Mouse (Mus musculus) heart, embryonic 13.5 days (tissue): ENCODE data around the gene Slk. TPM values are rescaled to one million over a fixed set of nuclear protein-coding genes. Genes with fewer than 3 reads are reported as not detected.

Experiments
- ATAC-seq: fragments of 200-750 bp; cut with Nextera tagmentation; 2 replicates; pipeline ENCODE4 v1.8.0; 2017; ENCODE audit warnings: moderate TSS enrichment; ENCODE audit not compliant: insufficient number of reproducible peaks, low FRiP score, low TSS enrichment; ENCODE audit errors: extremely low read depth
- H3K27ac ChIP-seq: fragments of 300-500 bp; sonication (generic); replicated peaks from 2 replicates; pipeline ENCODE4 v1.5.1; 2015; ENCODE audit warnings: moderate library complexity, mild to moderate bottlenecking, inconsistent platforms
- H3K27me3 ChIP-seq: fragments of 300-500 bp; sonication (generic); replicated peaks from 2 replicates; pipeline ENCODE4 v1.6.1; 2015; ENCODE audit warnings: mild to moderate bottlenecking, inconsistent platforms
- H3K36me3 ChIP-seq: fragments of 300-500 bp; sonication (generic); 2 replicates; pipeline ENCODE4 v1.6.1; 2015; ENCODE audit warnings: mild to moderate bottlenecking, inconsistent platforms
- H3K4me1 ChIP-seq: fragments of 300-500 bp; sonication (generic); 2 replicates; pipeline ENCODE4 v1.6.1; 2015; ENCODE audit warnings: inconsistent platforms
- H3K4me2 ChIP-seq: fragments of 300-500 bp; sonication (generic); 2 replicates; pipeline ENCODE4 v1.6.1; 2015; ENCODE audit warnings: inconsistent platforms, mild to moderate bottlenecking, moderate library complexity
- H3K4me3 ChIP-seq: fragments of 300-500 bp; sonication (generic); 2 replicates; pipeline ENCODE4 v1.5.1; 2015; ENCODE audit warnings: moderate library complexity, mild to moderate bottlenecking, inconsistent platforms
- H3K9ac ChIP-seq: fragments of 300-500 bp; sonication (generic); 2 replicates; pipeline ENCODE4 v1.6.1; 2015; ENCODE audit warnings: inconsistent platforms, mild to moderate bottlenecking, moderate library complexity
- H3K9me3 ChIP-seq: fragments of 300-500 bp; sonication (generic); 2 replicates; pipeline ENCODE4 v1.6.1; 2016; ENCODE audit warnings: inconsistent platforms
- WGBS: fragments of 180-500 bp; shearing (Covaris S2); methylation state at CpG from one replicate; pipeline ENCODE4 v1.1.7; 2015; ENCODE audit warnings: mixed read lengths; 5-methylcytosine and 5-hydroxymethylcytosine counted together
- polyA plus RNA-seq: library from polyadenylated mRNA; unstranded; fragments of >200 nt; fragmentation: Nextera tagmentation; extraction: Ambion mirVana; gene quantifications from 2 replicates; pipeline ENCODE4 v1.2.1, GENCODE M21; 2015

The Slk gene
- polyA plus RNA-seq, 1 experiment from 2014 or later, result 8.0 TPM

- WGBS, result 80% methylated on average over 11 of the region's 11 CpGs
- peaks cover 4% of the 10 kb centered on the region; the same call in 1 of the 2 replicates for H3K4me1 ChIP-seq
Measured at GRCm38 (mm10) chr19:47548432-47549076, 30.9 kb upstream of the Slk start.

GRCm38 (mm10) chr19:47549174-47549573 lies 30.3 kb upstream of the Slk start:
- WGBS, result 69% methylated on average over 9 of the region's 9 CpGs

More at GRCm38 (mm10) chr19:47548432-47549076, 30.9 kb upstream of the Slk start:
- Histone ChIP-seq H3K27me3 (no peaks in the 10 kb centered on the region), H3K36me3 (no peaks in the 10 kb centered on the region), H3K4me3 (no peak overlapping the region), H3K9me3 (no peaks in the 10 kb centered on the region), H3K4me2 (no peak overlapping the region), H3K27ac (no peak overlapping the region), H3K9ac (no peak overlapping the region)
- ATAC-seq, result no peak

GRCm38 (mm10) chr19:47549584-47549983 lies 29.9 kb upstream of the Slk start:
- Histone ChIP-seq H3K27ac (no peak overlapping the region), H3K4me1 (no peaks in the 10 kb centered on the region), H3K27me3 (no peaks in the 10 kb centered on the region), H3K4me3 (no peak overlapping the region), H3K36me3 (no peaks in the 10 kb centered on the region), H3K9ac (no peak overlapping the region), H3K4me2 (no peak overlapping the region), H3K9me3 (no peaks in the 10 kb centered on the region)
- no peak for ATAC-seq
- 80% methylated on average over 4 of the region's 4 CpGs for WGBS

More at GRCm38 (mm10) chr19:47549174-47549573, 30.3 kb upstream of the Slk start:
- Histone ChIP-seq H3K27me3 (no peaks in the 10 kb centered on the region), H3K4me1 (0 out of 2 replicates have a peak, but pooled peaks cover under 1% of the 10 kb centered on the region), H3K27ac (no peak overlapping the region), H3K4me2 (no peak overlapping the region), H3K9ac (no peak overlapping the region), H3K9me3 (no peaks in the 10 kb centered on the region), H3K4me3 (no peak overlapping the region), H3K36me3 (no peaks in the 10 kb centered on the region)
- ATAC-seq, result no peak

GRCm38 (mm10) chr19:47559145-47559544 lies 20.3 kb upstream of the Slk start:
- Histone ChIP-seq H3K9ac (no peak overlapping the region), H3K4me1 (peaks cover 38% of the 10 kb centered on the region), H3K4me3 (no peak overlapping the region), H3K27ac (0 out of 2 replicates have a peak overlapping the region, but pooled peaks have one; percentile 5), H3K27me3 (no peaks in the 10 kb centered on the region), H3K4me2 (no peak overlapping the region), H3K36me3 (no peaks in the 10 kb centered on the region), H3K9me3 (no peaks in the 10 kb centered on the region)
- WGBS, result 76% methylated on average over 5 of the region's 5 CpGs
- no peak for ATAC-seq

GRCm38 (mm10) chr19:47559751-47560512 lies 19.5 kb upstream of the Slk start:
- Histone ChIP-seq H3K4me2 (no peak overlapping the region), H3K9ac (no peak overlapping the region), H3K9me3 (no peaks in the 10 kb centered on the region), H3K27me3 (no peaks in the 10 kb centered on the region), H3K36me3 (no peaks in the 10 kb centered on the region), H3K4me3 (no peak overlapping the region), H3K4me1 (peaks cover 38% of the 10 kb centered on the region), H3K27ac (peak overlapping the region; percentile 5)
- WGBS, result 49% methylated on average over 14 of the region's 14 CpGs
- no peak for ATAC-seq

- no peaks in the 10 kb centered on the region for H3K9me3 ChIP-seq
- H3K27me3 ChIP-seq, result no peaks in the 10 kb centered on the region
- H3K27ac ChIP-seq, result no peak overlapping the region
- WGBS, result 63% methylated on average over 12 of the region's 12 CpGs
- H3K9ac ChIP-seq, result no peak overlapping the region
- H3K4me2 ChIP-seq, result no peak overlapping the region
- peaks cover 38% of the 10 kb centered on the region for H3K4me1 ChIP-seq
- no peak overlapping the region for H3K4me3 ChIP-seq
- no peak for ATAC-seq
- H3K36me3 ChIP-seq, result no peaks in the 10 kb centered on the region
Measured at GRCm38 (mm10) chr19:47560544-47561161, 18.8 kb upstream of the Slk start.

GRCm38 (mm10) chr19:47561996-47562441 lies 17.5 kb upstream of the Slk start:
- Histone ChIP-seq H3K9ac (no peak overlapping the region), H3K4me1 (peaks cover 38% of the 10 kb centered on the region), H3K9me3 (no peaks in the 10 kb centered on the region), H3K4me2 (no peak overlapping the region), H3K36me3 (no peaks in the 10 kb centered on the region), H3K27me3 (no peaks in the 10 kb centered on the region), H3K4me3 (no peak overlapping the region), H3K27ac (peak overlapping the region; percentile 81)
- WGBS, result 33% methylated on average over 5 of the region's 5 CpGs
- no peak for ATAC-seq

GRCm38 (mm10) chr19:47563715-47564114 lies 15.8 kb upstream of the Slk start:
- Histone ChIP-seq H3K9me3 (no peaks in the 10 kb centered on the region), H3K36me3 (no peaks in the 10 kb centered on the region), H3K27ac (no peak overlapping the region), H3K9ac (no peak overlapping the region), H3K4me3 (no peak overlapping the region), H3K4me1 (peaks cover 38% of the 10 kb centered on the region), H3K27me3 (no peaks in the 10 kb centered on the region), H3K4me2 (peak overlapping the region; percentile 4; the same call in 1 of the 2 replicates)
- WGBS, result 62% methylated on average over 13 of the region's 13 CpGs
- ATAC-seq, result no peak

- ATAC-seq, result no peak
- Histone ChIP-seq H3K9me3 (no peaks in the 10 kb centered on the region), H3K27me3 (no peaks in the 10 kb centered on the region), H3K36me3 (no peaks in the 10 kb centered on the region), H3K27ac (no peak overlapping the region), H3K4me3 (no peak overlapping the region), H3K9ac (no peak overlapping the region), H3K4me1 (peaks cover 25% of the 10 kb centered on the region), H3K4me2 (no peak overlapping the region)
- 73% methylated on average over 17 of the region's 17 CpGs for WGBS
Measured at GRCm38 (mm10) chr19:47565031-47565654, 14.3 kb upstream of the Slk start.

GRCm38 (mm10) chr19:47565994-47566393 lies 13.5 kb upstream of the Slk start:
- WGBS, result 66% methylated on average over 8 of the region's 8 CpGs

GRCm38 (mm10) chr19:47570042-47570441 lies 9.4 kb upstream of the Slk start:
- no peak overlapping the region for H3K4me3 ChIP-seq
- H3K9ac ChIP-seq, result no peak overlapping the region
- no peaks in the 10 kb centered on the region for H3K9me3 ChIP-seq
- H3K4me1 ChIP-seq, result peaks cover 13% of the 10 kb centered on the region
- H3K27me3 ChIP-seq, result no peaks in the 10 kb centered on the region
- H3K4me2 ChIP-seq, result no peak overlapping the region
- no peaks in the 10 kb centered on the region for H3K36me3 ChIP-seq
- ATAC-seq, result no peak
- H3K27ac ChIP-seq, result no peak overlapping the region
- WGBS, result 86% methylated on average over 5 of the region's 5 CpGs

More at GRCm38 (mm10) chr19:47565994-47566393, 13.5 kb upstream of the Slk start:
- Histone ChIP-seq H3K36me3 (no peaks in the 10 kb centered on the region), H3K4me1 (peaks cover 16% of the 10 kb centered on the region), H3K4me3 (no peak overlapping the region), H3K9ac (no peak overlapping the region), H3K27me3 (no peaks in the 10 kb centered on the region), H3K4me2 (no peak overlapping the region), H3K27ac (no peak overlapping the region), H3K9me3 (no peaks in the 10 kb centered on the region)
- no peak for ATAC-seq
